Comparison of ENCODE assay signal across 8 mouse cellular contexts in the genomic region with DNA sequence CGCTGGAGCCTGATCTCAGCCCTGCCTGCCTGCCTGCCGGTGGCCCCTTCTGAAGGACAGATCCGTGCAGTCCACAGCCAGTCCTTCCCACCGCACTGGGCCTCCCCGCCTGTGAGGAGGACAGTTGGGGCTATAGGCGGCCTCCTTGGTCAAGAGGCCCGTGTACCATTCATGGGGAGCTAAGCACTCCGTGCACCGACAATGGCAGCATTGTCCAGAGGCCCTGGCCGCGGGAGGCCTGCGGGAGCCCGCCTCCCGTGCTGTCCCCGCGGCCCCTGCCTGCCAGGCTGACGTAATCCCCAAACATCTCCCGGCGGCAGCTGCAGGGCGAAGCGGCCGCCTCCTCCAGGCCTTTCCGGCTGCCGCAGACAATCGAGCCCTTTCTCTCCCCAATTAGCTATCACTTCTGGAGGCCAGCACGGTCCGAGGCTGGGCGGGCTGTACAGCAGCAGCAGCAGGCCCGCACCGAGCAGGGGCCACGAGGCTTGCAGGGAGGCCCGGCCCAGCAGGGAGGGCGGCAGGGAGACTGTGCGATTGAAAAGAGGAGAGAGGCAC. TPM values are rescaled to one million over a fixed set of nuclear protein-coding genes. Genes with fewer than 3 reads are reported as not detected.
DNase-seq lines count a peak whose midpoint lies in the region; ATAC-seq and TF ChIP-seq lines count a peak whose summit lies in the region.

No protein-coding gene starts in this region.

- H3K9me3 ChIP-seq in hindbrain, embryonic 12.5 days (replicated peaks): peaks cover 7% of the 10 kb centered on the region; the same call in 1 of the 2 replicates

- TF ChIP-seq CTCF in left cerebral cortex, adult 2 months (IDR thresholded peaks at IDR 0.05): no peak; the same call in 1 of the 2 replicates
- no peak for TF ChIP-seq CTCF in thymus, adult 2 months (IDR thresholded peaks at IDR 0.05; ENCODE audit: borderline replicate concordance, control insufficient read depth, extremely low read depth, insufficient read depth, low read length, poor library complexity)

- peak overlapping the region; percentile 41 for H3K4me2 ChIP-seq in hindbrain, embryonic 12.5 days (replicated peaks)

- H3K27ac ChIP-seq in hindbrain, embryonic 12.5 days: peak overlapping the region; percentile 97
- peak overlapping the region; percentile 74 for H3K27ac ChIP-seq in left cerebral cortex, adult 2 months
- no peak overlapping the region for H3K27ac ChIP-seq in thymus, adult 2 months (ENCODE audit: control insufficient read depth, insufficient read depth, low read length)

- peak; percentile 18 for DNase-seq in R1 (ENCODE audit: low read depth, low spot score)
- peak; percentile 71 for DNase-seq in cerebellum, postnatal 25 days
- DNase-seq in frontal cortex, postnatal 36 days (ENCODE audit: low spot score in 2 of 2): peak; percentile 65
- DNase-seq in left cerebral cortex, adult 2 months (ENCODE audit: extremely low spot score in 1 of 2, low spot score in 2 of 2): peak; percentile 54 to 72
- DNase-seq in lung, postnatal 25 days (ENCODE audit: low spot score): peak; percentile 64
- DNase-seq in retina, postnatal 7 days (ENCODE audit: low read depth, low spot score): peak; percentile 46
- DNase-seq in thymus, adult 2 months: no peak

- no peaks in the 10 kb centered on the region for H3K36me3 ChIP-seq in hindbrain, embryonic 12.5 days
- no peaks in the 10 kb centered on the region for H3K36me3 ChIP-seq in thymus, adult 2 months (ENCODE audit: control insufficient read depth, insufficient read depth, low read length)

- no peak for TF ChIP-seq POLR2A in thymus, adult 2 months (IDR thresholded peaks at IDR 0.05; ENCODE audit: control insufficient read depth, extremely low read depth, insufficient read depth, low read length, poor library complexity)

- 0 out of 2 replicates have a peak, but pooled peaks cover 6% of the 10 kb centered on the region for H3K27me3 ChIP-seq in hindbrain, embryonic 12.5 days
- no peaks in the 10 kb centered on the region for H3K27me3 ChIP-seq in thymus, adult 2 months (ENCODE audit: control insufficient read depth, insufficient read depth, low read length)

- H3K9ac ChIP-seq in hindbrain, embryonic 12.5 days: peak overlapping the region; percentile 54

- H3K4me3 ChIP-seq in hindbrain, embryonic 12.5 days: peak overlapping the region; percentile 13; the same call in 1 of the 2 replicates
- no peak overlapping the region for H3K4me3 ChIP-seq in left cerebral cortex, adult 2 months
- H3K4me3 ChIP-seq in thymus, adult 2 months (ENCODE audit: control insufficient read depth, insufficient read depth, low read length): no peak overlapping the region

- intact Hi-C loops in left cerebral cortex, adult 2 months (cut with DNase I): no loop called here

- ATAC-seq in hindbrain, embryonic 12.5 days (ENCODE audit: low FRiP score): peak; percentile 96

- H3K4me1 ChIP-seq in hindbrain, embryonic 12.5 days: peaks cover 28% of the 10 kb centered on the region
- H3K4me1 ChIP-seq in thymus, adult 2 months (replicated peaks; ENCODE audit: control insufficient read depth, insufficient read depth, low read length): no peaks in the 10 kb centered on the region; the same call in 1 of the 2 replicates

- under 1% methylated on average over 33 of the region's 34 CpGs for WGBS in hindbrain, embryonic 12.5 days
- WGBS in thymus, adult 2 months: 47% methylated on average over 34 of the region's 34 CpGs

RNA-seq across cellular contexts. Expression of a gene that starts 1.8 kb away (rescaled TPM):
- 0.35 TPM in 1 of 2 replicates, not detected in the other for polyA plus RNA-seq in hindbrain, embryonic 12.5 days (2016; fragmentation: Nextera tagmentation; extraction: Ambion mirVana)
- 1 to 10 TPM; 1.2 to 1.8 TPM for total RNA-seq in left cerebral cortex, adult 2 months (2021)
- polyA plus RNA-seq in thymus, adult 2 months (2012; rRNA removed): 1.9 and 2.5 TPM in 2 replicates
